8 mouse cellular contexts compared by ENCODE assay signal in the genomic region with DNA sequence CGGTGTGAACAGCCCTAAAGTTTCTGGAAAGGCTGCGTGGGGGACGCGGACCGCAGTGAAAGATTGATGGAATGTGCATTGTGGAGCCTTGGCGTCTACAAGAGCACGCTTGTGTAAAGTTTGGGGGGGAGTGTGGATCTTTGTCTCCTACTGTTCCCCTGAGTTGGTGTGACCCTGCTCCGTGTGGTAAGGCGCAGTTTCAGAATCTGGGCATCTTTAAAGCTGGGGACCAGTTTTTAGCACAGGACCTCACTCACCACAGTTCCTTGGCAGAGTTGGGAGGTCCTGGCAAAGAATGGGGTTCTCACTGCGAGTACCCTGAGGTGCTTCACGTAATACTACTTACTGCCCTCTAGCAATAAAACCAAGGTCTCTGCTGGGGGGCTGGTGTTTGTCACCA. TPM values are rescaled to one million over a fixed set of nuclear protein-coding genes. Genes with fewer than 3 reads are reported as not detected.
DNase-seq lines count a peak whose midpoint lies in the region; ATAC-seq and TF ChIP-seq lines count a peak whose summit lies in the region.

No protein-coding gene starts in this region.

- H3K9me3 ChIP-seq in kidney, embryonic 14.5 days (ENCODE audit: control insufficient read depth, low read length): no peaks in the 10 kb centered on the region
- H3K9me3 ChIP-seq in heart, embryonic 16.5 days (replicated peaks; ENCODE audit: control insufficient read depth, low read length): no peaks in the 10 kb centered on the region
- no peaks in the 10 kb centered on the region for H3K9me3 ChIP-seq in midbrain, embryonic 11.5 days (ENCODE audit: control insufficient read depth, low read length)

- TF ChIP-seq CTCF in bone marrow, adult 2 months (IDR thresholded peaks at IDR 0.05; ENCODE audit: control insufficient read depth, insufficient read depth, low read length): no peak

- ATAC-seq in kidney, embryonic 14.5 days (ENCODE audit: low FRiP score, low TSS enrichment): no peak
- no peak for ATAC-seq in heart, embryonic 16.5 days (replicated peaks; ENCODE audit: extremely low read depth, insufficient read depth, low FRiP score)
- no peak for ATAC-seq in midbrain, embryonic 11.5 days (ENCODE audit: low FRiP score)

- no peaks in the 10 kb centered on the region for H3K27me3 ChIP-seq in kidney, embryonic 14.5 days (ENCODE audit: control insufficient read depth, insufficient read depth, low read length)
- H3K27me3 ChIP-seq in heart, embryonic 16.5 days (ENCODE audit: control insufficient read depth, insufficient read depth, low read length): no peaks in the 10 kb centered on the region
- H3K27me3 ChIP-seq in midbrain, embryonic 11.5 days (ENCODE audit: control insufficient read depth, insufficient read depth, low read length): no peaks in the 10 kb centered on the region

- peak overlapping the region; percentile 84 for H3K9ac ChIP-seq in kidney, embryonic 14.5 days (ENCODE audit: low read depth, low read length)
- peak overlapping the region; percentile 77 for H3K9ac ChIP-seq in heart, embryonic 16.5 days (ENCODE audit: low read length)
- peak overlapping the region; percentile 93 for H3K9ac ChIP-seq in midbrain, embryonic 11.5 days (ENCODE audit: low read length)

- peak overlapping the region; percentile 92; the same call in 1 of the 2 replicates for H3K27ac ChIP-seq in kidney, embryonic 14.5 days (ENCODE audit: low read depth, low read length)
- H3K27ac ChIP-seq in bone marrow, adult 2 months (ENCODE audit: control insufficient read depth, insufficient read depth, low read depth, low read length, poor library complexity): no peak overlapping the region
- H3K27ac ChIP-seq in heart, embryonic 16.5 days (ENCODE audit: low read length): peak overlapping the region; percentile 78
- peak overlapping the region; percentile 86 for H3K27ac ChIP-seq in midbrain, embryonic 11.5 days (ENCODE audit: low read depth, low read length)

- TF ChIP-seq POLR2A in bone marrow, adult 2 months (IDR thresholded peaks at IDR 0.05; ENCODE audit: borderline replicate concordance, control insufficient read depth, low read depth, low read length): no peak

- peak overlapping the region; percentile 93 for H3K4me3 ChIP-seq in kidney, embryonic 14.5 days (ENCODE audit: low read length)
- peak overlapping the region; percentile 85 for H3K4me3 ChIP-seq in bone marrow, adult 2 months (replicated peaks; ENCODE audit: control insufficient read depth, low read depth, low read length)
- peak overlapping the region; percentile 64 for H3K4me3 ChIP-seq in heart, embryonic 16.5 days (ENCODE audit: low read length)
- H3K4me3 ChIP-seq in midbrain, embryonic 11.5 days (ENCODE audit: low read depth, low read length): peak overlapping the region; percentile 79

- peak overlapping the region; percentile 60 for H3K4me2 ChIP-seq in kidney, embryonic 14.5 days (replicated peaks; ENCODE audit: low read depth, low read length)
- H3K4me2 ChIP-seq in heart, embryonic 16.5 days (ENCODE audit: low read depth, low read length): peak overlapping the region; percentile 71
- peak overlapping the region; percentile 74 for H3K4me2 ChIP-seq in midbrain, embryonic 11.5 days

- DNase-seq in kidney, adult 9 months: no peak
- DNase-seq in midbrain, embryonic 11.5 days (ENCODE audit: low spot score, missing footprints): no peak
- DNase-seq in Muller cell, postnatal 12 days (ENCODE audit: inconsistent ontology term): no peak
- DNase-seq in adrenal gland, adult 8-10 months: no peak
- no peak for DNase-seq in frontal cortex, adult 2 months (ENCODE audit: extremely low spot score in 1 of 2, low spot score in 1 of 2)

- whole genome bisulfite sequencing in kidney, embryonic 14.5 days: under 1% methylated on average over 11 of the region's 11 CpGs
- 4% methylated on average over 11 of the region's 11 CpGs for WGBS in bone marrow, adult 2 months
- 2% methylated on average over 11 of the region's 11 CpGs for WGBS in heart, embryonic 16.5 days
- 2% methylated on average over 11 of the region's 11 CpGs for WGBS in midbrain, embryonic 11.5 days

- no peaks in the 10 kb centered on the region for H3K36me3 ChIP-seq in kidney, embryonic 14.5 days (ENCODE audit: control insufficient read depth, insufficient read depth, low read length)
- H3K36me3 ChIP-seq in heart, embryonic 16.5 days (ENCODE audit: control insufficient read depth, insufficient read depth): no peaks in the 10 kb centered on the region; the same call in 1 of the 2 replicates
- no peaks in the 10 kb centered on the region for H3K36me3 ChIP-seq in midbrain, embryonic 11.5 days (ENCODE audit: control insufficient read depth, insufficient read depth, low read length)

- peaks cover 44% of the 10 kb centered on the region for H3K4me1 ChIP-seq in kidney, embryonic 14.5 days (ENCODE audit: control insufficient read depth, insufficient read depth, low read length)
- no peaks in the 10 kb centered on the region; the same call in none of the 2 replicates for H3K4me1 ChIP-seq in bone marrow, adult 2 months (ENCODE audit: control insufficient read depth, insufficient read depth, low read length)
- peaks cover 53% of the 10 kb centered on the region for H3K4me1 ChIP-seq in heart, embryonic 16.5 days (ENCODE audit: control insufficient read depth, insufficient read depth, low read length)
- peaks cover 39% of the 10 kb centered on the region for H3K4me1 ChIP-seq in midbrain, embryonic 11.5 days (ENCODE audit: control insufficient read depth, insufficient read depth, low read length)

RNA-seq across cellular contexts. Expression of a gene that starts 1.0 kb away (rescaled TPM):
- 16.6 and 26.8 TPM in 2 replicates for polyA plus RNA-seq in kidney, embryonic 14.5 days (2014; fragmentation: Nextera tagmentation; extraction: Ambion mirVana)
- polyA plus RNA-seq in bone marrow, adult 2 months (2011; ENCODE audit: insufficient read depth, insufficient read length, low replicate concordance, missing spikeins): 1.8 and 6.9 TPM in 2 replicates
- polyA plus RNA-seq in heart, embryonic 16.5 days (2015; fragmentation: Nextera tagmentation; extraction: Ambion mirVana): 36.4 and 40.1 TPM in 2 replicates
- polyA plus RNA-seq in midbrain, embryonic 11.5 days (2014; fragmentation: Nextera tagmentation; extraction: Ambion mirVana): 83.7 and 86.7 TPM in 2 replicates
- 10 to 100 TPM; 22.6 to 27.4 (median 23.2) TPM for total RNA-seq in adrenal gland, adult 8-10 months (2022)
- polyA plus RNA-seq in frontal cortex, adult 2 months (2012; rRNA removed): 7.5 and 8.1 TPM in 2 replicates
